Mouse (Mus musculus) neutrophil, adult 5-6 weeks (primary cell): ENCODE measurements around the gene Elavl1. TPM values are rescaled to one million over a fixed set of nuclear protein-coding genes. Genes with fewer than 3 reads are reported as not detected.
A peak's percentile ranks its signal among the peaks of the same experiment; 100 is the strongest.
"Not testable (repeated sequence)": the region's sequence is repeated elsewhere in the genome, so short reads cannot be mapped to it uniquely, and the experiment has no call there.

Experiments used
- ATAC-seq: fragments of 151-379, 151-347 bp; 2 replicates; pipeline ENCODE4 v1.8.0; 2017; ENCODE audit warnings: mild to moderate bottlenecking, moderate TSS enrichment; ENCODE audit not compliant: insufficient number of reproducible peaks, poor library complexity, low FRiP score, severe bottlenecking; ENCODE audit errors: extremely low read depth
- total RNA-seq: library from RNA; stranded (forward); fragments of 200-1000 nt; gene quantifications from 2 replicates; pipeline ENCODE4 v1.2.3, GENCODE M21; 2017

Elavl1 gene
- total RNA-seq, 1 experiment from 2014 or later, result 65.9 TPM

DNA sequence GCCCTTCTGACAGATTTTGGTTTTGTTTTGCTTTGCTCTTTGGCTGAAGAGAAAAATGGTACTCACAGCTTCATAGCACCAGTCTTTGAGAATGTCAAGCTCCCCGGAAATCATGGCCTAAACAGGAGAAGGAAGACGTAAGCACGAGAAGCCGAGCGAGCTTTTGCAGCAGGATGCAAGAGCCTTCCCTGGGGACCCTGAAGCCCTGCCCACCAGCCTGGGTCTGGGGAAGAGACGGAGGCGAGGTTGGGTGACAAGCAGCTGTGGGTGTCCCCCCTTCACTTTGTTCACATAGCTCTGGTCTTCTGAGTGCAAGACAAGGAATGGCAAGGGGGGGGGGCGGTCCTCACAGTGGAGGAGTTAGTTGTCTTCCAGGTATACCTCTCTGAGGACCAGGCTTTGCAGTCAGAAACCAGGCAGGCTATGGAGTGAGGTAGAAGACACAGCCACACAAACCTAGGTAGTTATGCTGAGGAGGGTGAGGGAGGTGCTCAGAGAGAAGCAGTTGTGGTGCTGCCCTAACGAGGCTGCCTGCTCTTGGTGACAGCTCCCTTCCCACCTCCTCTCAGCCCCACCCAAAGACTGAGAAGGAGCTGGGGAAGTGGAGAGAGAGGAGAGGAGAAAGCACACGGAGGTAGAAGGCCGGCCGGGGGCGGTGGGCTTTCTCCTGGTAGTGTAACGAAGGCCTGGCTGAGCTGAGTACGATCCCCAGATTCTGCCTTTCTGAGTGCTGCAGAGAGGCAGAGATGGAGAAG, 59.9 kb downstream of the Elavl1 start:
- ATAC-seq, result no peak

DNA sequence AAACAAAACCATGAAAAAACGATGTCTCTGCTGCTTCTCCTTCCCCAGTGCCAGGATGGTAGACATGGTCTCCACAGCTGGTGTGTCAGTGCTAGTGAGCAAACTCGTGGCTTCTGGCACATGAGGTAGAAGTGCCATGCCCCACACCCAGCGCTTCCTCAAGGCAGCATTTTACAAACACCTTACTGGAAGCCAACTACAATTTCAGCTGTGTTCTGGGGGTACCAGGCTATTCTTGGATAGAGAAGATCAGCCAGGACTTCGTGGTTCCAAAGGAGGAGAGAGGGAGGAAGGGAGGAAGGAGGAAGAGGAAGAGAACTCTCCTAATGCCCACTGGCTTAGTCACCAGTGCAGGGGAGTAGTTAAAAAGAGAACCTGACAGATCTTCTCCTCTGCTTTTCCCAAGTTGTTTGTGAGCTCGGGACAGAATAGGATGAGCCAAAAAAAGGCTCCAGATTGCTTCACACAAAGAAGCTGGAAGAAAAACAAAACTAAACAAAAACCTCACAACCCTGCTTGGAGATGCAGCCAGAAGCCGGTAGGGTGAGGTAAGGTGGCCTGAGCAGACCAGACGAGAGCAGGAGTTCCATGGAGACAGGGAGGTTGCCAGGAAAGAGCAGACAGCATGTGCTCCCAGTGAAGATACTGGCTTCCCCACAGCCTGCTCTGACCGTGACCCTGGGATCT, 62.0 kb downstream of the Elavl1 start:
- ATAC-seq, result no peak

- no peak for ATAC-seq
Observed at GRCm38 (mm10) chr8:4259805-4260170, 65.4 kb downstream of the Elavl1 start.

- peak; percentile 78 for ATAC-seq
Observed at GRCm38 (mm10) chr8:4259125-4259804, 65.9 kb downstream of the Elavl1 start, which contains the start of gene Ctxn1. Ctxn1 (minus strand) TSS chr8:4259274.

GRCm38 (mm10) chr8:4258678-4259077, 66.5 kb downstream of the Elavl1 start:
- ATAC-seq, result no peak

- peak; percentile 59 for ATAC-seq
Observed at GRCm38 (mm10) chr8:4258233-4258632, 67.0 kb downstream of the Elavl1 start.

DNA sequence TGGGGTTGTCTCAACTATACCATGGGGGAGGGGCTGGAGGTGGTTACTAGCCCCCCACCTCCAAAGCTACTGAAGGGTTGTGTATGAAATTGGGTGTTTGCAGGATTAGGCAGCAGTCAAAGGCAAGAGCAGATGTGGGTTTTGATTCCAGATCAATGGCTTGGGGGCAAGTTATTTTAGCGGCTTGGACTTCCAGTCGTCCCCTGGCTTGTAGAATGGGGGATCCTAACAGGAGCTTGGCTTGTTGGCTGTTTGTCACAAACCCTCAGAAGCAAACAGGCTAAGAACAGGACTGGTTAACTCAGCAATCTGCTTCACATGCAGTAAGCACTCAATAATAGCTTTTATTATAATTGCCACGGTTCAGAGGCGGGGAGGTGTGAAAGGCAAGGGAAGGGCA, 67.9 kb downstream of the Elavl1 start:
- ATAC-seq, result no peak

- no peak for ATAC-seq
Observed at GRCm38 (mm10) chr8:4256911-4257310, 68.3 kb downstream of the Elavl1 start.

GRCm38 (mm10) chr8:4255471-4255870, 69.7 kb downstream of the Elavl1 start:
- not testable (repeated sequence) for ATAC-seq

GRCm38 (mm10) chr8:4254001-4254400, 71.2 kb downstream of the Elavl1 start:
- ATAC-seq, result no peak

GRCm38 (mm10) chr8:4252934-4253841, 72.0 kb downstream of the Elavl1 start, which contains the start of gene Snapc2:
Snapc2 (plus strand) TSS chr8:4253080.
- ATAC-seq, result peak; percentile 84

DNA sequence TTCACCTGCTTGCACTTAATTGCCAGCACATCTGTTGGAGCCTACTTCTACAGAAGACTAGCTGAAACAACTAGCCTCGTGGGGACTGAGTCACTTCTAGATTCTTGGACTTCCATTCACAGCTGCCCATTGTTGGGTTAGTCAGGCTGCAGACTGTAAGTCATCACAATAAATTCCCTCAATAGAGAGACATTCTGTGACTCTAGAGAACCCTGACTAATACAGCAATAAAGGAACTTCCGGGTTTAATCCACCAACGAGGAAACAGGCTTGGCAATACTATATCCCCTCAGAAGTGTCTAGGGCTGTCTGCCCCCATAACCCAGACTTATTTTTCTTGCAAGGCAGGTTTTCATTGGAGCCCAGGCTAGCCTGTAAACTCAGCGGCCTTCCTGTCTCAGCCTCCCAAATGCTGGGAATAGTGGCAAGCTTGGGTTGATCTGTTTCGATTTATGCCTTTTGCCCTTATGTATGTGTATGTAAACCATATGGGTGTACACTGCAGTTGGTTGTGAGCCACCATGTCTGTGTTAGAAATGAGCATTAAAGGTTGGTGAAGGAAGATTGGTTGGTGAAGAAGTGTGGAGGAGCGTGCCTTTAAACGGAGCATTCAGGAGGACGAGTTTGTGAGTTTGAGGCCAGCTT, 73.0 kb downstream of the Elavl1 start:
- no peak for ATAC-seq

GRCm38 (mm10) chr8:4250306-4250970, 74.8 kb downstream of the Elavl1 start:
- ATAC-seq, result peak; percentile 66

DNA sequence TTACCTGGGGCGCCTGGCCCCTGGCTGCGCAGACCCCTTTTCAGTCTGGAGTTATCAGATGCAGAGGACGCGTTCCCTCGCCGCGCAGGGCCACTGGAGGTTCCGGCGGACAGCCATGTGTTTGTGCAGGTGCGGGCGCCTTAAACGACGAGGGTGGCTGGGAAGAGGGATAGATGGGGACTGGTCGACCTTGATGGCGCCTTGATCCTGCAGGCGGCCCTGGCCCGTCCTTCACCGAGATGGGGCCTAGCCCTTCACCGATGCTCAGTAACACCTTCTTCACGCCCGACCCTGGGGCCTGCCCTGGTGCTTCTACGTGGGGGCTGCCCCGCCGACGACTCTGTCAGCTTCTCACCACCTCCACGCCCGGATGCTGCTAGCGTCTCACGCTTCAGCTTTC, 76.0 kb downstream of the Elavl1 start:
- no peak for ATAC-seq

GRCm38 (mm10) chr8:4247951-4248540, 77.2 kb downstream of the Elavl1 start, which contains the start of gene Tgfbr3l:
Tgfbr3l (plus strand) TSS chr8:4248214.
- no peak for ATAC-seq

- no peak for ATAC-seq
Observed at GRCm38 (mm10) chr8:4247241-4247640, 78.0 kb downstream of the Elavl1 start.

- no peak for ATAC-seq
Observed at GRCm38 (mm10) chr8:4245737-4246136, 79.5 kb downstream of the Elavl1 start.
